ENCODE assay signal across 9 mouse cellular contexts in genomic region chr15:11906571-11907531, GRCm38 (mm10). TPM values are rescaled to one million over a fixed set of nuclear protein-coding genes. Genes with fewer than 3 reads are reported as not detected.
A peak's percentile ranks its signal among the peaks of the same experiment; 100 is the strongest.
DNase-seq lines count a peak whose midpoint lies in the region; ATAC-seq and TF ChIP-seq lines count a peak whose summit lies in the region.
"Had no signal": no experiment of that assay in that cellular context is flagged by ENCODE, and none has a peak within 500 bp of the region (broad histone marks: within the 10 kb centered on the region; RNA-seq: fewer than 3 reads in every experiment).

Gene Npr3 (minus strand): TSS chr15:11907287.

- peaks cover 8% of the 10 kb centered on the region; the same call in 1 of the 2 replicates for H3K4me1 ChIP-seq in cerebellum, adult 2 months (ENCODE audit: control insufficient read depth, insufficient read depth, low read length)
- peaks cover 2% of the 10 kb centered on the region for H3K4me1 ChIP-seq in heart, adult 2 months (ENCODE audit: control insufficient read depth, insufficient read depth, low read length)
- H3K4me1 ChIP-seq in limb, embryonic 13.5 days = peaks cover 48% of the 10 kb centered on the region
- peaks cover 52% of the 10 kb centered on the region for H3K4me1 ChIP-seq in midbrain, embryonic 15.5 days

- no peak for TF ChIP-seq EP300 in heart, adult 2 months (IDR thresholded peaks at IDR 0.05; ENCODE audit: insufficient read depth, low read depth, low read length)

- no peak for DNase-seq in cerebellum, adult 2 months
- DNase-seq in cerebellum, postnatal 36 days = no peak
- peak; percentile 71 for DNase-seq in embryo, embryonic 9.5 days (ENCODE audit: extremely low spot score)
- peak; percentile 57 to 66 for DNase-seq in heart, adult 2 months
- peak; percentile 56 for DNase-seq in kidney, adult 18-20 months
- peak; percentile 27 for DNase-seq in testis, postnatal 14 days (ENCODE audit: low spot score)

- no peak for TF ChIP-seq POLR2A in cerebellum, adult 2 months (IDR thresholded peaks at IDR 0.05; ENCODE audit: borderline replicate concordance, insufficient read depth, low read length)
- no peak for TF ChIP-seq POLR2A in heart, adult 2 months (IDR thresholded peaks at IDR 0.05; ENCODE audit: insufficient read depth, low read depth, low read length)

- peak within 1 kb of the TSS; percentile 19 for H3K4me3 ChIP-seq in cerebellum, adult 2 months (replicated peaks; ENCODE audit: insufficient read depth, low read depth, low read length)
- H3K4me3 ChIP-seq in heart, adult 2 months = peak within 1 kb of the TSS; percentile 61
- peak within 1 kb of the TSS; percentile 58 for H3K4me3 ChIP-seq in limb, embryonic 13.5 days
- H3K4me3 ChIP-seq in midbrain, embryonic 15.5 days = peak within 1 kb of the TSS; percentile 51

- peak within 1 kb of the TSS; percentile 28 for H3K9ac ChIP-seq in heart, adult 2 months (ENCODE audit: low read depth, low read length)
- H3K9ac ChIP-seq in limb, embryonic 13.5 days = peak within 1 kb of the TSS; percentile 43
- H3K9ac ChIP-seq in midbrain, embryonic 15.5 days = no peak within 1 kb of the TSS

- no peaks in the 10 kb centered on the region for H3K9me3 ChIP-seq in limb, embryonic 13.5 days
- H3K9me3 ChIP-seq in midbrain, embryonic 15.5 days = no peaks in the 10 kb centered on the region

- intact Hi-C loops in heart, adult 2 months (cut with DNase I) = loop anchor here (1.0 to 5.0 kb wide), 4 partner anchors 60 to 500 kb away; no protein-coding TSS in a partner anchor

- no peak within 1 kb of the TSS for H3K27ac ChIP-seq in cerebellum, adult 2 months (ENCODE audit: insufficient read depth, low read length)
- H3K27ac ChIP-seq in heart, adult 2 months = peak within 1 kb of the TSS; percentile 54
- H3K27ac ChIP-seq in limb, embryonic 13.5 days = no peak within 1 kb of the TSS
- no peak within 1 kb of the TSS for H3K27ac ChIP-seq in midbrain, embryonic 15.5 days
- H3K27ac ChIP-seq: macrophage had no signal

- TF ChIP-seq CTCF in cerebellum, adult 2 months (IDR thresholded peaks at IDR 0.05; ENCODE audit: borderline replicate concordance, insufficient read depth, low read depth, low read length) = no peak
- TF ChIP-seq CTCF in heart, adult 2 months (IDR thresholded peaks at IDR 0.05) = peak; percentile 68

- peaks cover 6% of the 10 kb centered on the region; the same call in 1 of the 2 replicates for H3K27me3 ChIP-seq in cerebellum, adult 2 months (ENCODE audit: control insufficient read depth, insufficient read depth, low read length)
- H3K27me3 ChIP-seq in heart, adult 2 months (ENCODE audit: control insufficient read depth, insufficient read depth, low read length) = peaks cover 3% of the 10 kb centered on the region; the same call in 1 of the 2 replicates
- H3K27me3 ChIP-seq in limb, embryonic 13.5 days = peaks cover 65% of the 10 kb centered on the region
- peaks cover 66% of the 10 kb centered on the region for H3K27me3 ChIP-seq in midbrain, embryonic 15.5 days (replicated peaks)

- no peaks in the 10 kb centered on the region for H3K79me2 ChIP-seq in heart, adult 2 months (replicated peaks; ENCODE audit: control insufficient read depth, insufficient read depth, low read length)

- peak within 1 kb of the TSS; percentile 89 for H3K4me2 ChIP-seq in limb, embryonic 13.5 days (replicated peaks)
- H3K4me2 ChIP-seq in midbrain, embryonic 15.5 days = peak within 1 kb of the TSS; percentile 93

- no peaks in the 10 kb centered on the region for H3K36me3 ChIP-seq in heart, adult 2 months (ENCODE audit: control insufficient read depth, insufficient read depth, low read length)
- H3K36me3 ChIP-seq in limb, embryonic 13.5 days = no peaks in the 10 kb centered on the region
- no peaks in the 10 kb centered on the region for H3K36me3 ChIP-seq in midbrain, embryonic 15.5 days (replicated peaks)

- WGBS in cerebellum, adult 2 months = under 1% methylated on average over 42 of the region's 42 CpGs
- WGBS in heart, adult 2 months = under 1% methylated on average over 42 of the region's 42 CpGs
- WGBS in limb, embryonic 13.5 days = under 1% methylated on average over 42 of the region's 42 CpGs
- under 1% methylated on average over 40 of the region's 42 CpGs for WGBS in midbrain, embryonic 15.5 days

- peak; percentile 26; the same call in 1 of the 2 replicates for ATAC-seq in limb, embryonic 13.5 days (ENCODE audit: low FRiP score, low read depth)
- no peak for ATAC-seq in midbrain, embryonic 15.5 days (replicated peaks)

RNA-seq across cellular contexts. Expression of gene Npr3, which starts in this region (rescaled TPM):
- polyA plus RNA-seq in cerebellum, adult 2 months (2012; rRNA removed) = 0.57 and 1.2 TPM in 2 replicates
- total RNA-seq in heart, adult 2 months (2021) = 10 to 100 TPM; 23.6 to 36.1 TPM
- 9.0 and 12.1 TPM in 2 replicates for polyA plus RNA-seq in heart, adult 2 months (2012; rRNA removed)
- polyA plus RNA-seq in limb, embryonic 13.5 days (2015; fragmentation: Nextera tagmentation; extraction: Ambion mirVana) = 4.1 and 4.5 TPM in 2 replicates
- 0.87 and 1.1 TPM in 2 replicates for polyA plus RNA-seq in midbrain, embryonic 15.5 days (2015; fragmentation: Nextera tagmentation; extraction: Ambion mirVana)
- polyA plus RNA-seq: macrophage had no signal

Comparison
In these comparisons a context has a peak if more than half of its experiments do, and no peak if none do; other contexts are left out.
1. DNase-seq: peak in embryo, embryonic 9.5 days (single experiment), heart, adult 2 months (2 of 2), kidney, adult 18-20 months (single experiment) and testis, postnatal 14 days (single experiment); none in cerebellum, adult 2 months (0 of 2) and cerebellum, postnatal 36 days (0 of 2).
2. Peak in every context shown above with its lines, with median percentiles within 50 percentile points of each other: H3K4me3 ChIP-seq.